In the genomic region with DNA sequence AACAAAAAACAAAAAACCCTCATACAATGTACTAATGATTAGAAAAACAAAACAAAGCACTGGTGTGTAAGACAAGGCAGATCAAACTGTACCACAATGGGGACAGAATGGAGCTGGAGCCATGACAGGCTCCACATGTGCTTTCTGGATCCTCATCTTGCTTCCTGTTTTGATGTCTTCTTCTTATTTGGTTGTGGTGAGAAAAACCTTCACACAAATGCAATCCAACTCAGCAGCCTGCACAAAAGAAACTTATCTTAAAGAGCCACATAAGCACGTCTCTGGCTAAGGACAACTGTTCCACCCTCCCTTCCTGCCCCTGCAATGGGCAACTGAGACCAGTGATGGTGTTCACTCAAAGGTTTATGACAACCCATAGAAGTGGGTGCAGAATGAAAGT, we compare ENCODE assay signal across 20 mouse cellular contexts.
"Had no signal": no experiment of that assay in that cellular context is flagged by ENCODE, and none has a peak within 500 bp of the region (broad histone marks: within the 10 kb centered on the region; RNA-seq: fewer than 3 reads in every experiment).

No protein-coding gene starts in this region.

- H3K4me1 ChIP-seq: liver, embryonic 15.5 days; lung, embryonic 15.5 days; megakaryocyte, embryonic 14.5 days; midbrain, embryonic 10.5 days; midbrain, embryonic 12.5 days; neural tube, embryonic 12.5 days; stomach, embryonic 15.5 days had no signal

- H3K27me3 ChIP-seq: liver, embryonic 15.5 days; lung, embryonic 15.5 days; megakaryocyte, embryonic 14.5 days; midbrain, embryonic 12.5 days; neural tube, embryonic 12.5 days; stomach, embryonic 15.5 days had no signal

- ATAC-seq: liver, postnatal 0 days; lung, postnatal 0 days; midbrain, embryonic 16.5 days had no signal

- H3K4me3 ChIP-seq: liver, embryonic 15.5 days; lung, embryonic 15.5 days; megakaryocyte, embryonic 14.5 days; midbrain, embryonic 10.5 days; midbrain, embryonic 12.5 days; myocyte; neural tube, embryonic 12.5 days; stomach, embryonic 15.5 days had no signal

- H3K4me2 ChIP-seq: liver, embryonic 15.5 days; lung, embryonic 15.5 days; midbrain, embryonic 12.5 days; neural tube, embryonic 12.5 days; stomach, embryonic 15.5 days had no signal

- H3K9me3 ChIP-seq: liver, embryonic 15.5 days; lung, embryonic 15.5 days; midbrain, embryonic 10.5 days; midbrain, embryonic 12.5 days; neural tube, embryonic 12.5 days; stomach, embryonic 15.5 days had no signal

- H3K9ac ChIP-seq: liver, embryonic 15.5 days; liver, postnatal 0 days; lung, embryonic 15.5 days; midbrain, embryonic 12.5 days; neural tube, embryonic 12.5 days; stomach, embryonic 15.5 days had no signal

- H3K36me3 ChIP-seq: liver, embryonic 15.5 days; lung, embryonic 15.5 days; midbrain, embryonic 10.5 days; midbrain, embryonic 12.5 days; neural tube, embryonic 12.5 days; stomach, embryonic 15.5 days had no signal

- H3K27ac ChIP-seq: liver, embryonic 15.5 days; lung, embryonic 15.5 days; macrophage; midbrain, embryonic 10.5 days; midbrain, embryonic 12.5 days; neural tube, embryonic 12.5 days; stomach, embryonic 15.5 days had no signal

- DNase-seq: liver, postnatal 0 days; lung, adult 2 months; lung, postnatal 14 days; lung, postnatal 36 days; midbrain, embryonic 14.5 days; right cerebral cortex, postnatal 14 days; thymus, adult 18-20 months; thymus, postnatal 14 days; thymus, postnatal 36 days had no signal
